Mouse (Mus musculus) liver, embryonic 13.5 days (tissue): ENCODE results near the gene Arl4c. TPM values are rescaled to one million over a fixed set of nuclear protein-coding genes. Genes with fewer than 3 reads are reported as not detected.

Experiments
- ATAC-seq: fragments of 200-750 bp; cut with Nextera tagmentation; 2 replicates; pipeline ENCODE4 v1.8.0; 2017; ENCODE audit warnings: low read depth, mild to moderate bottlenecking, moderate number of reproducible peaks, moderate library complexity
- DNase-seq: peaks from one replicate; pipeline ENCODE4 v3.0.0; 2022
- H3K27ac ChIP-seq: fragments of 300-500 bp; sonication (generic); 2 replicates; pipeline ENCODE4 v1.5.1; 2015; ENCODE audit warnings: moderate library complexity, mild to moderate bottlenecking, inconsistent platforms
- H3K27me3 ChIP-seq: fragments of 300-500 bp; sonication (generic); 2 replicates; pipeline ENCODE4 v1.6.1; 2015; ENCODE audit warnings: mild to moderate bottlenecking, inconsistent platforms
- H3K36me3 ChIP-seq: fragments of 300-500 bp; sonication (generic); 2 replicates; pipeline ENCODE4 v1.6.1; 2015; ENCODE audit warnings: mild to moderate bottlenecking, inconsistent platforms
- H3K4me1 ChIP-seq: fragments of 300-500 bp; sonication (generic); replicated peaks from 2 replicates; pipeline ENCODE4 v1.6.1; 2015; ENCODE audit warnings: inconsistent platforms
- H3K4me2 ChIP-seq: fragments of 300-500 bp; sonication (generic); 2 replicates; pipeline ENCODE4 v1.6.1; 2015; ENCODE audit warnings: inconsistent platforms, mild to moderate bottlenecking, moderate library complexity
- H3K4me3 ChIP-seq: fragments of 300-500 bp; sonication (generic); replicated peaks from 2 replicates; pipeline ENCODE4 v1.5.1; 2015; ENCODE audit warnings: mild to moderate bottlenecking, inconsistent platforms
- H3K9ac ChIP-seq: fragments of 300-500 bp; sonication (generic); 2 replicates; pipeline ENCODE4 v1.6.1; 2015; ENCODE audit warnings: mild to moderate bottlenecking, inconsistent platforms
- H3K9me3 ChIP-seq: fragments of 300-500 bp; sonication (generic); replicated peaks from 2 replicates; pipeline ENCODE4 v1.6.1; 2016; ENCODE audit warnings: inconsistent platforms
- WGBS: fragments of 180-500 bp; shearing (Covaris S2); methylation state at CpG from one replicate; pipeline ENCODE4 v1.1.7; 2015; ENCODE audit not compliant: insufficient replicate concordance; 5-methylcytosine and 5-hydroxymethylcytosine counted together
- polyA plus RNA-seq: library from polyadenylated mRNA; unstranded; fragments of >200 nt; fragmentation: Nextera tagmentation; extraction: Ambion mirVana; gene quantifications from 2 replicates; pipeline ENCODE4 v1.2.1, GENCODE M21; 2015

Gene Arl4c
- polyA plus RNA-seq = 0.79 and 0.83 TPM in 2 replicates

- no peak within 1 kb of the TSS for H3K27ac ChIP-seq
- peaks cover 17% of the 10 kb centered on the region for H3K4me1 ChIP-seq
- H3K27me3 ChIP-seq = peaks cover 59% of the 10 kb centered on the region
- WGBS = 1% methylated on average over 87 of the region's 91 CpGs
- H3K9me3 ChIP-seq = no peaks in the 10 kb centered on the region
- H3K36me3 ChIP-seq = no peaks in the 10 kb centered on the region
- H3K4me3 ChIP-seq = peak within 1 kb of the TSS; percentile 63
- H3K9ac ChIP-seq = peak within 1 kb of the TSS; percentile 65
- DNase-seq (peak; percentile 32), ATAC-seq (peak; percentile 79)
- H3K4me2 ChIP-seq = peak within 1 kb of the TSS; percentile 81
These were observed at the start of gene Arl4c for GRCm38 (mm10) chr1:88701870-88702661. Arl4c (minus strand) TSS chr1:88702221.

- Histone ChIP-seq H3K27me3 (no peaks in the 10 kb centered on the region), H3K27ac (no peak overlapping the region), H3K9me3 (no peaks in the 10 kb centered on the region), H3K36me3 (no peaks in the 10 kb centered on the region), H3K4me3 (no peak overlapping the region), H3K4me2 (no peak overlapping the region), H3K4me1 (no peaks in the 10 kb centered on the region), H3K9ac (no peak overlapping the region)
- no peak for DNase-seq
- WGBS = 75% methylated on average over 6 of the region's 6 CpGs
- ATAC-seq = no peak
These were observed 49.3 kb upstream of the Arl4c start for GRCm38 (mm10) chr1:88751332-88751731.

- Histone ChIP-seq H3K27ac (no peak overlapping the region), H3K4me1 (no peaks in the 10 kb centered on the region), H3K36me3 (no peaks in the 10 kb centered on the region), H3K9me3 (no peaks in the 10 kb centered on the region), H3K4me2 (no peak overlapping the region), H3K4me3 (no peak overlapping the region), H3K9ac (no peak overlapping the region), H3K27me3 (no peaks in the 10 kb centered on the region)
- DNase-seq (no peak), ATAC-seq (no peak)
- 65% methylated on average over 7 of the region's 7 CpGs for WGBS
These were observed 48.6 kb upstream of the Arl4c start for GRCm38 (mm10) chr1:88750576-88750975.

GRCm38 (mm10) chr1:88750126-88750525 lies 48.1 kb upstream of the Arl4c start:
- 72% methylated on average over 3 of the region's 3 CpGs for WGBS

GRCm38 (mm10) chr1:88749106-88749505 lies 47.1 kb upstream of the Arl4c start:
- H3K36me3 ChIP-seq = no peaks in the 10 kb centered on the region
- DNase-seq = no peak
- H3K4me3 ChIP-seq = no peak overlapping the region
- H3K4me2 ChIP-seq = no peak overlapping the region
- ATAC-seq = no peak
- H3K4me1 ChIP-seq = no peaks in the 10 kb centered on the region
- 59% methylated on average over 8 of the region's 8 CpGs for WGBS
- H3K9me3 ChIP-seq = no peaks in the 10 kb centered on the region
- H3K9ac ChIP-seq = no peak overlapping the region
- no peaks in the 10 kb centered on the region for H3K27me3 ChIP-seq
- no peak overlapping the region for H3K27ac ChIP-seq

More at GRCm38 (mm10) chr1:88750126-88750525, 48.1 kb upstream of the Arl4c start:
- Histone ChIP-seq H3K4me3 (no peak overlapping the region), H3K27ac (no peak overlapping the region), H3K9ac (no peak overlapping the region), H3K4me1 (no peaks in the 10 kb centered on the region), H3K27me3 (no peaks in the 10 kb centered on the region), H3K4me2 (no peak overlapping the region), H3K36me3 (no peaks in the 10 kb centered on the region), H3K9me3 (no peaks in the 10 kb centered on the region)
- ATAC-seq (no peak), DNase-seq (no peak)

GRCm38 (mm10) chr1:88745256-88745655 lies 43.2 kb upstream of the Arl4c start:
- no peak overlapping the region for H3K9ac ChIP-seq
- H3K4me3 ChIP-seq = no peak overlapping the region
- 4% methylated on average over 8 of the region's 8 CpGs for WGBS
- no peak overlapping the region for H3K27ac ChIP-seq
- no peaks in the 10 kb centered on the region for H3K36me3 ChIP-seq
- H3K4me1 ChIP-seq = no peaks in the 10 kb centered on the region
- no peaks in the 10 kb centered on the region for H3K9me3 ChIP-seq
- H3K27me3 ChIP-seq = no peaks in the 10 kb centered on the region
- DNase-seq (peak; percentile 4), ATAC-seq (peak; percentile 29; the same call in 1 of the 2 replicates)
- H3K4me2 ChIP-seq = no peak overlapping the region

GRCm38 (mm10) chr1:88744261-88744660 lies 42.2 kb upstream of the Arl4c start:
- Histone ChIP-seq H3K36me3 (no peaks in the 10 kb centered on the region), H3K27ac (no peak overlapping the region), H3K4me2 (no peak overlapping the region), H3K4me3 (no peak overlapping the region), H3K9me3 (no peaks in the 10 kb centered on the region), H3K4me1 (no peaks in the 10 kb centered on the region), H3K9ac (no peak overlapping the region), H3K27me3 (no peaks in the 10 kb centered on the region)
- ATAC-seq (no peak), DNase-seq (no peak)
- 52% methylated on average over 8 of the region's 8 CpGs for WGBS

- no peak overlapping the region for H3K27ac ChIP-seq
- DNase-seq (no peak), ATAC-seq (no peak)
- H3K4me3 ChIP-seq = no peak overlapping the region
- WGBS = 48% methylated on average over 7 of the region's 7 CpGs
- H3K4me2 ChIP-seq = no peak overlapping the region
- H3K4me1 ChIP-seq = no peaks in the 10 kb centered on the region
- H3K9ac ChIP-seq = no peak overlapping the region
- no peaks in the 10 kb centered on the region for H3K9me3 ChIP-seq
- H3K36me3 ChIP-seq = no peaks in the 10 kb centered on the region
- no peaks in the 10 kb centered on the region for H3K27me3 ChIP-seq
These were observed 40.4 kb upstream of the Arl4c start for GRCm38 (mm10) chr1:88742372-88742771.

- no peak overlapping the region for H3K27ac ChIP-seq
- no peak overlapping the region for H3K4me2 ChIP-seq
- 74% methylated on average over 4 of the region's 4 CpGs for WGBS
These were observed 37.5 kb upstream of the Arl4c start for GRCm38 (mm10) chr1:88739546-88739945.

GRCm38 (mm10) chr1:88738931-88739330 lies 36.9 kb upstream of the Arl4c start:
- WGBS = 39% methylated on average over 3 of the region's 3 CpGs
- H3K9ac ChIP-seq = no peak overlapping the region
- no peaks in the 10 kb centered on the region for H3K36me3 ChIP-seq
- H3K4me3 ChIP-seq = no peak overlapping the region
- H3K4me1 ChIP-seq = no peaks in the 10 kb centered on the region
- no peak overlapping the region for H3K4me2 ChIP-seq
- H3K9me3 ChIP-seq = no peaks in the 10 kb centered on the region
- no peak overlapping the region for H3K27ac ChIP-seq
- DNase-seq = no peak
- H3K27me3 ChIP-seq = no peaks in the 10 kb centered on the region
- no peak for ATAC-seq

More at GRCm38 (mm10) chr1:88739546-88739945, 37.5 kb upstream of the Arl4c start:
- Histone ChIP-seq H3K36me3 (no peaks in the 10 kb centered on the region), H3K9me3 (no peaks in the 10 kb centered on the region), H3K4me3 (no peak overlapping the region), H3K9ac (no peak overlapping the region), H3K27me3 (no peaks in the 10 kb centered on the region), H3K4me1 (no peaks in the 10 kb centered on the region)
- no peak for ATAC-seq
- DNase-seq = no peak

GRCm38 (mm10) chr1:88729496-88729895 lies 27.5 kb upstream of the Arl4c start:
- Histone ChIP-seq H3K36me3 (no peaks in the 10 kb centered on the region), H3K4me2 (no peak overlapping the region), H3K27me3 (no peaks in the 10 kb centered on the region), H3K9me3 (no peaks in the 10 kb centered on the region), H3K4me1 (no peaks in the 10 kb centered on the region), H3K4me3 (no peak overlapping the region), H3K9ac (no peak overlapping the region), H3K27ac (no peak overlapping the region)
- no peak for ATAC-seq
- WGBS = 75% methylated on average over 1 of the region's 1 CpGs
- DNase-seq = no peak

- Histone ChIP-seq H3K4me1 (no peaks in the 10 kb centered on the region), H3K4me3 (no peak overlapping the region), H3K27me3 (no peaks in the 10 kb centered on the region), H3K4me2 (no peak overlapping the region), H3K27ac (no peak overlapping the region), H3K36me3 (no peaks in the 10 kb centered on the region), H3K9me3 (no peaks in the 10 kb centered on the region), H3K9ac (no peak overlapping the region)
- WGBS = 86% methylated on average over 1 of the region's 1 CpGs
- ATAC-seq (no peak), DNase-seq (no peak)
These were observed 25.3 kb upstream of the Arl4c start for GRCm38 (mm10) chr1:88727369-88727768.
